Mouse (Mus musculus) intestine, embryonic 16.5 days (tissue): ENCODE measurements around the gene Alkbh4. TPM values are rescaled to one million over a fixed set of nuclear protein-coding genes. Genes with fewer than 3 reads are reported as not detected.
A peak's percentile ranks its signal among the peaks of the same experiment; 100 is the strongest.

Experiments
- microRNA-seq: library from miRNA; unstranded; fragments of <30 nt; microRNA quantifications from one replicate; pipeline ENCODE4, GENCODE M21; 2016
- polyA plus RNA-seq: library from polyadenylated mRNA; unstranded; fragments of >200 nt; fragmentation: Nextera tagmentation; extraction: Ambion mirVana; gene quantifications from 2 replicates; pipeline ENCODE4 v1.2.1, GENCODE M21; 2015

Alkbh4 gene
- polyA plus RNA-seq, 1 experiment from 2014 or later, result 17.2 TPM

Small RNAs within 50 kb of the gene (microRNA-seq; reads per million reads assigned to microRNA genes)
- 2.3 reads per million, percentile 2 among the genes with 10 or more reads in this experiment for gene Mir7035

Other genes starting within 250 kb of the Alkbh4 start
- gene Hspb1, start 248.2 kb upstream of the Alkbh4 start, polyA plus RNA-seq, result 112 and 114 TPM in 2 replicates
- gene Ywhag, start 201.5 kb upstream of the Alkbh4 start, polyA plus RNA-seq, result 137 and 144 TPM in 2 replicates
- 2.3 and 2.9 TPM in 2 replicates for gene Ssc4d, start 161.6 kb upstream of the Alkbh4 start, polyA plus RNA-seq
- 0.68 and 1.5 TPM in 2 replicates for gene Zp3, start 156.0 kb upstream of the Alkbh4 start, polyA plus RNA-seq
- 20.6 and 21.6 TPM in 2 replicates for gene Dtx2, start 141.3 kb upstream of the Alkbh4 start, polyA plus RNA-seq
- gene Upk3b, start 97.7 kb upstream of the Alkbh4 start, polyA plus RNA-seq, result 44.4 and 47.8 TPM in 2 replicates
- 0.82 and 2.3 TPM in 2 replicates for gene Upk3bl, start 81.7 kb upstream of the Alkbh4 start, polyA plus RNA-seq
- 16.6 and 18.5 TPM in 2 replicates for gene Rasa4, start 52.2 kb upstream of the Alkbh4 start, polyA plus RNA-seq
- 212 and 230 TPM in 2 replicates for gene Polr2j, start 19.5 kb upstream of the Alkbh4 start, polyA plus RNA-seq
- 22.3 and 22.7 TPM in 2 replicates for gene Lrwd1, start 72 bp upstream of the Alkbh4 start, polyA plus RNA-seq
- gene Orai2, start 34.6 kb downstream of the Alkbh4 start, polyA plus RNA-seq, result 6.3 and 7.1 TPM in 2 replicates
- 38.5 and 44.1 TPM in 2 replicates for gene Prkrip1, start 62.8 kb downstream of the Alkbh4 start, polyA plus RNA-seq
- 2.2 TPM in 2 replicates for gene Sh2b2, start 110.4 kb downstream of the Alkbh4 start, polyA plus RNA-seq